Mouse (Mus musculus): ENCODE data around the gene Cacna1c.

- TF ChIP-seq MAX (IDR thresholded peaks at IDR 0.05; ENCODE audit: low read depth): no peak
- no peak for TF ChIP-seq POLR2AphosphoS2 (IDR thresholded peaks at IDR 0.05; ENCODE audit: insufficient read length, low read depth)
- TF ChIP-seq TCF12 (IDR thresholded peaks at IDR 0.05; ENCODE audit: insufficient read depth, poor library complexity, severe bottlenecking): no peak
- TF ChIP-seq POLR2A (IDR thresholded peaks at IDR 0.05; ENCODE audit: insufficient read length, low read depth): no peak
- TF ChIP-seq MYOD1 (IDR thresholded peaks at IDR 0.05; ENCODE audit: control insufficient read depth in 1 of 3, insufficient read length in 2 of 3, low read depth in 2 of 3): no peak
- no peak for TF ChIP-seq CEBPB (IDR thresholded peaks at IDR 0.05; ENCODE audit: insufficient read depth, poor library complexity, severe bottlenecking)
- no peak for TF ChIP-seq TCF3 (IDR thresholded peaks at IDR 0.05; ENCODE audit: insufficient read length, low read depth)
- no peak for TF ChIP-seq USF1 (IDR thresholded peaks at IDR 0.05; ENCODE audit: low read depth)
- TF ChIP-seq E2F4 (IDR thresholded peaks at IDR 0.05; ENCODE audit: insufficient read depth): no peak
- TF ChIP-seq REST (IDR thresholded peaks at IDR 0.05; ENCODE audit: insufficient read depth, insufficient read length): no peak
- TF ChIP-seq MYOG (IDR thresholded peaks at IDR 0.05; ENCODE audit: control insufficient read depth in 1 of 3, insufficient read depth in 1 of 3, insufficient read length in 2 of 3, low read depth in 2 of 3): no peak
- no peak for TF ChIP-seq SRF (IDR thresholded peaks at IDR 0.05; ENCODE audit: control insufficient read depth, insufficient read length, low read depth)
Observed at GRCm38 (mm10) chr6:118765261-118765660, 431.0 kb downstream of the Cacna1c start.

All from myocyte (in vitro differentiated cells).